Mouse (Mus musculus) myocyte (in vitro differentiated cells): Measurements from ENCODE around the gene Zfp771. TPM values are rescaled to one million over a fixed set of nuclear protein-coding genes. Genes with fewer than 3 reads are reported as not detected.

ENCODE experiments used
- H3K27me3 ChIP-seq: one replicate; pipeline ENCODE4 v1.6.1; 2011; ENCODE audit not compliant: control insufficient read depth, insufficient read depth, insufficient read length
- H3K36me3 ChIP-seq: one replicate; pipeline ENCODE4 v1.6.1; 2011; ENCODE audit not compliant: control insufficient read depth, insufficient read depth
- H3K4me2 ChIP-seq: one replicate; pipeline ENCODE4 v1.6.1; 2011; ENCODE audit warnings: low read depth, control low read depth
- H3K4me3 ChIP-seq: one replicate; pipeline ENCODE4 v1.5.1; 2011; ENCODE audit warnings: mild to moderate bottlenecking, control low read depth, moderate library complexity
- H3K79me2 ChIP-seq: one replicate; pipeline ENCODE4 v1.6.1; 2011; ENCODE audit not compliant: control insufficient read depth, insufficient read depth
- H3ac ChIP-seq: one replicate; pipeline ENCODE4 v1.6.1; 2011; ENCODE audit not compliant: control insufficient read depth, insufficient read length
- CEBPB ChIP-seq: IDR thresholded peaks from 2 replicates; pipeline ENCODE4 v1.6.1; 2011; ENCODE audit warnings: mild to moderate bottlenecking, moderate library complexity; ENCODE audit not compliant: poor library complexity, insufficient read depth, severe bottlenecking
- E2F4 ChIP-seq: IDR thresholded peaks from one replicate; pipeline ENCODE4 v1.6.1; 2011; ENCODE audit warnings: mild to moderate bottlenecking, control low read depth, moderate library complexity; ENCODE audit not compliant: insufficient read depth
- MAX ChIP-seq: IDR thresholded peaks from one replicate; pipeline ENCODE4 v1.6.1; 2011; ENCODE audit warnings: low read depth, mild to moderate bottlenecking, control low read depth
- MYOD1 ChIP-seq, 3 experiments: IDR thresholded peaks; one replicate each; pipeline ENCODE4 v1.6.1; 2011; ENCODE audit warnings: control low read depth in 2 of 3, low read depth in 2 of 3, mild to moderate bottlenecking in 2 of 3, moderate library complexity in 1 of 3; ENCODE audit not compliant: insufficient read length in 2 of 3, control insufficient read depth in 1 of 3
- MYOG ChIP-seq, 3 experiments: IDR thresholded peaks; one replicate each; pipeline ENCODE4 v1.6.1; 2011; ENCODE audit warnings: control low read depth in 2 of 3, low read depth in 2 of 3, mild to moderate bottlenecking in 2 of 3; ENCODE audit not compliant: insufficient read length in 2 of 3, control insufficient read depth in 1 of 3, insufficient read depth in 1 of 3
- POLR2A ChIP-seq: IDR thresholded peaks from one replicate; pipeline ENCODE4 v1.6.1; 2011; ENCODE audit warnings: low read depth, mild to moderate bottlenecking, control low read depth, moderate library complexity; ENCODE audit not compliant: insufficient read length
- POLR2AphosphoS2 ChIP-seq: IDR thresholded peaks from one replicate; pipeline ENCODE4 v1.6.1; 2011; ENCODE audit warnings: low read depth, control low read depth; ENCODE audit not compliant: insufficient read length
- REST ChIP-seq: IDR thresholded peaks from one replicate; pipeline ENCODE4 v1.6.1; 2011; ENCODE audit warnings: mild to moderate bottlenecking, control low read depth, moderate library complexity; ENCODE audit not compliant: insufficient read depth, insufficient read length
- SRF ChIP-seq: IDR thresholded peaks from one replicate; pipeline ENCODE4 v1.6.1; 2011; ENCODE audit warnings: low read depth; ENCODE audit not compliant: control insufficient read depth, insufficient read length
- TCF12 ChIP-seq: IDR thresholded peaks from one replicate; pipeline ENCODE4 v1.6.1; 2011; ENCODE audit warnings: mild to moderate bottlenecking, control low read depth; ENCODE audit not compliant: poor library complexity, insufficient read depth, severe bottlenecking
- TCF3 ChIP-seq: IDR thresholded peaks from one replicate; pipeline ENCODE4 v1.6.1; 2011; ENCODE audit warnings: low read depth, control low read depth; ENCODE audit not compliant: insufficient read length
- USF1 ChIP-seq: IDR thresholded peaks from one replicate; pipeline ENCODE4 v1.6.1; 2011; ENCODE audit warnings: low read depth, mild to moderate bottlenecking, control low read depth, moderate library complexity
- polyA plus RNA-seq: library from polyadenylated mRNA; unstranded; fragments of >200 nt; fragmentation: generic; extraction: Trizol; gene quantifications from one replicate; pipeline ENCODE4 v1.2.1, GENCODE M21; 2012; ENCODE audit warnings: missing spikeins

Gene Zfp771
- polyA plus RNA-seq, 1 experiment, result 34.9 TPM

GRCm38 (mm10) chr7:127259186-127259905 is 15.3 kb downstream of the Zfp771 start:
- Histone ChIP-seq H3K4me2 (no peak overlapping the region), H3K4me3 (peak overlapping the region; percentile 55), H3K36me3 (no peaks in the 10 kb centered on the region), H3ac (no peak overlapping the region), H3K27me3 (no peaks in the 10 kb centered on the region), H3K79me2 (no peaks in the 10 kb centered on the region)
- no peak for TF ChIP-seq USF1
- TF ChIP-seq SRF, result no peak
- TF ChIP-seq POLR2AphosphoS2, result no peak
- TF ChIP-seq REST, result no peak
- TF ChIP-seq POLR2A, result no peak
- TF ChIP-seq MAX, result no peak
- TF ChIP-seq TCF3, result no peak
- TF ChIP-seq TCF12, result no peak
- TF ChIP-seq MYOD1 (IDR thresholded peaks at IDR 0.05; ENCODE audit: control insufficient read depth in 1 of 3, insufficient read length in 2 of 3, low read depth in 2 of 3), result no peak
- no peak for TF ChIP-seq CEBPB
- no peak for TF ChIP-seq MYOG (IDR thresholded peaks at IDR 0.05; ENCODE audit: control insufficient read depth in 1 of 3, insufficient read depth in 1 of 3, insufficient read length in 2 of 3, low read depth in 2 of 3)
- no peak for TF ChIP-seq E2F4

- no peaks in the 10 kb centered on the region for H3K36me3 ChIP-seq
- no peak within 1 kb of the TSS for H3ac ChIP-seq
- peak within 1 kb of the TSS; percentile 55 for H3K4me3 ChIP-seq
- TF ChIP-seq REST (no peak), POLR2A (peak; percentile 85), MAX (no peak), E2F4 (peak; percentile 43), MYOG (IDR thresholded peaks at IDR 0.05; ENCODE audit: control insufficient read depth in 1 of 3, insufficient read depth in 1 of 3, insufficient read length in 2 of 3, low read depth in 2 of 3) (no peak), TCF3 (no peak), TCF12 (no peak), MYOD1 (IDR thresholded peaks at IDR 0.05; ENCODE audit: control insufficient read depth in 1 of 3, insufficient read length in 2 of 3, low read depth in 2 of 3) (no peak), USF1 (no peak), POLR2AphosphoS2 (peak; percentile 69), CEBPB (no peak), SRF (no peak)
- H3K79me2 ChIP-seq, result no peaks in the 10 kb centered on the region
- no peaks in the 10 kb centered on the region for H3K27me3 ChIP-seq
- peak within 1 kb of the TSS; percentile 93 for H3K4me2 ChIP-seq
These were observed 16.4 kb downstream of the Zfp771 start, which contains the start of gene Dctpp1 for GRCm38 (mm10) chr7:127260309-127261111. TSS of gene Dctpp1 (minus strand) at chr7:127260709.

- Histone ChIP-seq H3K4me2 (no peak overlapping the region), H3K79me2 (no peaks in the 10 kb centered on the region), H3K36me3 (no peaks in the 10 kb centered on the region), H3K4me3 (no peak overlapping the region), H3ac (no peak overlapping the region), H3K27me3 (no peaks in the 10 kb centered on the region)
- TF ChIP-seq POLR2AphosphoS2 (no peak), E2F4 (no peak), SRF (no peak), POLR2A (no peak), REST (no peak), CEBPB (no peak), MYOD1 (IDR thresholded peaks at IDR 0.05; ENCODE audit: control insufficient read depth in 1 of 3, insufficient read length in 2 of 3, low read depth in 2 of 3) (no peak), MYOG (IDR thresholded peaks at IDR 0.05; ENCODE audit: control insufficient read depth in 1 of 3, insufficient read depth in 1 of 3, insufficient read length in 2 of 3, low read depth in 2 of 3) (no peak), USF1 (no peak), MAX (no peak), TCF12 (no peak), TCF3 (no peak)
These were observed 18.3 kb downstream of the Zfp771 start for GRCm38 (mm10) chr7:127262218-127262961.

GRCm38 (mm10) chr7:127263526-127263925 is 19.5 kb downstream of the Zfp771 start:
- H3ac ChIP-seq, result no peak overlapping the region
- no peak for TF ChIP-seq USF1
- no peak for TF ChIP-seq REST
- TF ChIP-seq SRF, result no peak
- no peak for TF ChIP-seq TCF12
- TF ChIP-seq E2F4, result no peak
- TF ChIP-seq MYOD1 (IDR thresholded peaks at IDR 0.05; ENCODE audit: control insufficient read depth in 1 of 3, insufficient read length in 2 of 3, low read depth in 2 of 3), result no peak
- TF ChIP-seq POLR2A, result no peak
- no peak for TF ChIP-seq MYOG (IDR thresholded peaks at IDR 0.05; ENCODE audit: control insufficient read depth in 1 of 3, insufficient read depth in 1 of 3, insufficient read length in 2 of 3, low read depth in 2 of 3)
- no peak for TF ChIP-seq POLR2AphosphoS2
- no peak for TF ChIP-seq TCF3
- no peak for TF ChIP-seq CEBPB
- no peak for TF ChIP-seq MAX
- no peaks in the 10 kb centered on the region for H3K27me3 ChIP-seq
- no peaks in the 10 kb centered on the region for H3K79me2 ChIP-seq
- no peak overlapping the region for H3K4me2 ChIP-seq
- no peak overlapping the region for H3K4me3 ChIP-seq
- H3K36me3 ChIP-seq, result no peaks in the 10 kb centered on the region
